Mouse (Mus musculus): ENCODE measurements around the gene Tctex1d1.

DNA sequence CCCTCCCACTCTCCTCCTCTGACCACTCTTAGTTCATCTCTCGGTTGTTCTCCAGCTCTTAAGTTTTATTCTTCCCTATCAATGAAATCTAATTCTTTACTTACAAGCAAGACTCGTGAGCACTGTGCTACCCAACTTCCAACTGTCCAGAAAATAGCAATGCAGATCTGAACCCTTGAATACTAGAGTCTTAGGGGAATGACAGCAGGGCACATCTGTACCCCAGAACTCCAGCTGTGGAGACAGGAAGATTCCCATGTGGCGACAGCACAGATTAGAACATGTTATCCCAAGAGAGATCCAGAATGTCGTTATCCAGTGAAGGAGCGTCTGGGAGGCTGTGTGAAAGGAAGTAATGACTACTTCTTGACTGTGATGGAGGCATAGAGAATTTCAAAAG lies 27.9 kb downstream of the Tctex1d1 start:
- TF ChIP-seq MAX (IDR thresholded peaks at IDR 0.05; ENCODE audit: low read depth) (no peak), TCF12 (IDR thresholded peaks at IDR 0.05; ENCODE audit: insufficient read depth, poor library complexity, severe bottlenecking) (no peak), POLR2A (IDR thresholded peaks at IDR 0.05; ENCODE audit: insufficient read length, low read depth) (no peak), POLR2AphosphoS2 (IDR thresholded peaks at IDR 0.05; ENCODE audit: insufficient read length, low read depth) (no peak), CEBPB (IDR thresholded peaks at IDR 0.05; ENCODE audit: insufficient read depth, poor library complexity, severe bottlenecking) (no peak), USF1 (IDR thresholded peaks at IDR 0.05; ENCODE audit: low read depth) (no peak)

Measured in myocyte (in vitro differentiated cells).